Mouse (Mus musculus): Measurements from ENCODE around the gene Gm10964. TPM values are rescaled to one million over a fixed set of nuclear protein-coding genes. Genes with fewer than 3 reads are reported as not detected.

Gm10964 gene
- total RNA-seq, 2 experiments from 2014 or later, result not detected

- peak; percentile 39 for DNase-seq
Measured at GRCm38 (mm10) chr3:103734696-103735519, 4.3 kb upstream of the Gm10964 start.

GRCm38 (mm10) chr3:103735776-103736600, 3.2 kb upstream of the Gm10964 start:
- DNase-seq, result no peak

- DNase-seq, result peak; percentile 61
Measured at GRCm38 (mm10) chr3:103737061-103737754, 2.0 kb upstream of the Gm10964 start.

- DNase-seq, result peak; percentile 92
Measured at GRCm38 (mm10) chr3:103737778-103738571, 1.2 kb upstream of the Gm10964 start, which contains the start of gene Olfml3. Olfml3 (minus strand) TSS chr3:103738001.

GRCm38 (mm10) chr3:103740342-103740741, 1.2 kb downstream of the Gm10964 start:
- DNase-seq, result no peak

- DNase-seq, result no peak
Measured at GRCm38 (mm10) chr3:103743208-103743607, 4.0 kb downstream of the Gm10964 start.

GRCm38 (mm10) chr3:103745001-103745770, 6.0 kb downstream of the Gm10964 start:
- no peak for DNase-seq

- no peak for DNase-seq
Measured at GRCm38 (mm10) chr3:103746711-103747110, 7.5 kb downstream of the Gm10964 start.

- no peak for DNase-seq
Measured at GRCm38 (mm10) chr3:103751558-103751957, 12.4 kb downstream of the Gm10964 start.

- DNase-seq, result no peak
Measured at GRCm38 (mm10) chr3:103755351-103755750, 16.2 kb downstream of the Gm10964 start.

GRCm38 (mm10) chr3:103756920-103757319, 17.8 kb downstream of the Gm10964 start:
- DNase-seq, result no peak

GRCm38 (mm10) chr3:103758456-103758855, 19.3 kb downstream of the Gm10964 start:
- no peak for DNase-seq

GRCm38 (mm10) chr3:103759261-103759970, 20.2 kb downstream of the Gm10964 start:
- DNase-seq, result no peak

GRCm38 (mm10) chr3:103766789-103767188, 27.6 kb downstream of the Gm10964 start:
- no peak for DNase-seq

GRCm38 (mm10) chr3:103771531-103772130, 32.5 kb downstream of the Gm10964 start:
- DNase-seq, result peak; percentile 85

- no peak for DNase-seq
Measured at GRCm38 (mm10) chr3:103772846-103773245, 33.7 kb downstream of the Gm10964 start.

- DNase-seq, result no peak
Measured at GRCm38 (mm10) chr3:103773508-103773907, 34.3 kb downstream of the Gm10964 start.

GRCm38 (mm10) chr3:103774009-103774408, 34.8 kb downstream of the Gm10964 start:
- no peak for DNase-seq

GRCm38 (mm10) chr3:103777940-103778339, 38.8 kb downstream of the Gm10964 start:
- DNase-seq, result no peak

GRCm38 (mm10) chr3:103778660-103779059, 39.5 kb downstream of the Gm10964 start:
- no peak for DNase-seq
